Mouse (Mus musculus) activated CD4-positive, CD25-positive, alpha-beta regulatory T cell, adult 4 months (primary cell): ENCODE results near the gene Slc22a1. TPM values are rescaled to one million over a fixed set of nuclear protein-coding genes. Genes with fewer than 3 reads are reported as not detected.

ENCODE experiments used
- ATAC-seq: one replicate; pipeline ENCODE4 v1.8.0; 2017
- polyA plus RNA-seq, 2 experiments: library from polyadenylated mRNA; unstranded; fragments of 100-300 nt; shearing (Covaris generic); gene quantifications; one replicate each; pipeline ENCODE4 v1.2.1; 2017

Slc22a1 gene
- polyA plus RNA-seq, 2 experiments from 2014 or later = 0.81 TPM; not detected in 1

DNA sequence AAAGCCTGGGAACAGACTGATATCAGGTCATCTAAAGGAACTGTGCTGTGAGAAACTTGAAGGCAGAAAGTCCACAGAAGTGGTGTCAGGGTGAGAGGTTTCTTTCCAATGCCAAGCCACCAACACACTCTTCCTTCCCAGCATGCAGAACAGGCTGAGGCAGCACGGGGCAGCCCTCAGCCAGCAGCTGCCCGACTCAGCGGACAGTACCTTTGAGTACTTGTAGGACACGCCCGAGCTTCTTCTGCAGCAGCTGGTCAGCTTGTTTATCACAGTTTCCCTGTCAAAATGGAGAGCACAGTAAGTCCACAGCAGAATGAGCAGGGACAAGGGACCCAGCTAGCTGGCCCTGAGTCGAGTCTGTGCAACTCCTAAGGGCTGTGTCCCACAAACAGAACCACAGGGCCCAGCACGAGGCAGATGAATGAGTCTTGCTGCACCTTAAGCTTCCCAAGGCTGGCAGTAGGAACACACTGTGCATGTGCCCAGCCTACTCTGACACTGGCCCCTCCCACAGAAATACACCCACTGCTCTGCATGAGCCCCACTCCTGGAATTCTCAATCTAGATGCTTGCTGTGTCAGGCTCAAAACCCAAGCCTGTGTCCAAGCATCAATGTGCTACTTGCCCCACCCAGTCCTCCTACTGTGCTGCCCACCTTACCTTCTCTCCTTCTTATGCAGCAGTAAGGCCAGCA lies 9.4 kb upstream of the Slc22a1 start:
- ATAC-seq = no peak

DNA sequence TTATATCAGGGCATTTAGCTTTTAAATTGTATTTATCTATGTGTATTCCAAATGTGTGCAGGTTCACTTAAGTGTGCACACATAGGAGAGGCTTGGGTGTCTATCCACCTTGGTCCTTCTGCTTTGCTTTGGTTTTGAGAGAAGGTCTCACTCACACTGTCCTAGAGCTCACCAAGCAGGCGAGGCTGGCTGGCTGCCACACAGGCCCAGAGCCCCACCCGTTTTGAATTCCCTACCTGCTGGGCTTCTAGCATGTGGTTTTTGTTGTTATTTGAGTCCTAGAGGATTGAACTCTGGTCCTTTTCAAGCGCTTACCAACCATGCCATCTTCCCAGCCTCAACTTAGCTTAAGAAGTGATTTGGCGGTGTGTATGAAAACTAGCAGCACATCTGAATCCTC lies 8.8 kb upstream of the Slc22a1 start:
- ATAC-seq = no peak

DNA sequence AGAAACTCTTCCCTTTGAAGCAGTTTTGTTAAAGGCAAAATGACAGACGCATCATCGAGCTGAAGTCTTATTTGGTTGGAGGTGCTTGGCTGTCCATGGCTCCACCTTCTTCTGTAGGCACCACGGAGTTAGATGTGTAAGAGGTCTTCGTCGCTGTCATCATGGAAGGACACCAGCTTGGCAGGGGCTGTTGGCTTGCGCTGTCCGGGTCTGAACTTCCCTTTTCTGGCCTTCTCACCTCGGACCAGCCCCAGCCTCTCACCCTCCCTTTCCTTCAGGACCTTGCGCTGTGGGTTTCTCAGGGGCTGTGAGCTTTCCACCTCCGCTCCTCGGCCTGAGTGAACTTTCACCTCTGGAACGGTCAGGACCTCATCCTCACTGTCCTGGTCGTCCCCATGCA lies 8.0 kb upstream of the Slc22a1 start:
- no peak for ATAC-seq

DNA sequence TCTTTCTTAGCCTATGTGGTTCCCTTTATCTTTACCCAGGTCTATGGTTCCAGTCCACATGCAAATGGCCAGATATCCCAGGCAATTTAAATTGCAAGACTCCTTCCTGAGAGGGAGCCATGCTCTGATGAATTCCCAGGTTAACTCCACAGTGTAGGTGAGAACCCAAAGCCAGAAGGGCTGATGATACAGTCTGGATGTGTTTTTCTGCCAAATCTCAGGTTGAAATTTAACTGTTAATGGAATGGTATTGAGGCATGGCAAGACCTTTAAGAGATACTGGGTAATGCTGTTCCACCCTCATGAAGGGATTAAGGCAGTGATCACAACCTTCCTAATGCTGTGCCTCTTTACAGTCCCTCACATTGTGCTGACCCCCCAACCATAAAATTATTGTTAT lies 2.6 kb upstream of the Slc22a1 start:
- ATAC-seq = no peak

DNA sequence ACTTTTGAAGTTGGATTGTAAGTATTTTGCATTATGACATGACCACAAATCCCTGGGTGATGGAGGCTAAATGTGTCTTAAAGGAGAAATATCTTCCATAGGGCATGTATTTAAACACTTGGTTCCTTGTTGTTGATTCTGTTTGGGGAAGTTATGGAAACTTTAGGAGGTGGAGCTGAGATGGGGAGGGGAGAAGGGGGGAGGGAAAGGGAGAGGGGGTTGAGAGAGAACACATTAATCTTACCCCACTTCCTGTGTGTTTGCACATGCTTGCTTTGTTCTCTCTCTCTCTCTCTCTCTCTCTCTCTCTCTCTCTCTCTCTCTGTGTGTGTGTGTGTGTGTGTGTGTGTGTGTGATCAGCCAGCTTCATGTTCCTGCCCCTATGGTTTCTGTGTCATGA lies 1.5 kb upstream of the Slc22a1 start:
- ATAC-seq = no peak

DNA sequence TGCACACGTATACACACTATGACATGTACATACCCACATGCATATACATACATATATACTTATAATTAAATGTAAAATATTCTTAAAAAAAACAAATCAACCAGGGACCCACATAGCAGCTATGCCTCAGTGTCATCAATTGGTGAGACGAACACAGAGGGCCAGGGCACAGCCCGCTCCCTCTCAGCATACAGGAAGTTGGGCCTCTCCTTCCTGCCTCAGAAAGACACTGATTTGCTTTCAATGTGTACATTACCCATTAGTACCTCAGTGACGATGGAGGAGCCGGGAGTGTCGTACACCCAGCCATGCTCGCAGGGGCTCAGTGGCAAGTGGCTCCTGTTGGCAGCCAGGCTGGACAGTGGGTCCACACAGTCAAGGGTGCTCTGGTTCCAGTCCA lies 649 bp downstream of the Slc22a1 start:
- peak; percentile 92 for ATAC-seq

DNA sequence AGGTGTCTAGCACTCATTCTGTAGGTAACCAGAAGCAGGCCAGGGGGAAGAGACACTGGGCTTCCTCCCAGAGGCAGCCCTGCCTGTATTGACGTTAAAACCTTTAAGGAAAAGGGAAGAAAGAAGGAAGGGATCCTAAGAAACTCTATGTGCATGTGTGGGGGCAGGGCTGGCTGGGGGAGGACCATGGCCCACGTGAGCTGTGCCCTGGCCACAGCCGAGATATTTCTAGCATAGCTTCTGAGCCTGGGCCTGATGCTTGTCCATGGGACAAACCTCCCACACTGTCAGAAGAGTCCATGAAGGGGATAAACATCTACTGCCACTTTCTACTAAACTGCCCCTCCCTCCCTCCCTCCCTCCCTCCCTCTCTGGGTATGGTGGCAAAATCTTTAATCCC lies 1.8 kb downstream of the Slc22a1 start:
- no peak for ATAC-seq

DNA sequence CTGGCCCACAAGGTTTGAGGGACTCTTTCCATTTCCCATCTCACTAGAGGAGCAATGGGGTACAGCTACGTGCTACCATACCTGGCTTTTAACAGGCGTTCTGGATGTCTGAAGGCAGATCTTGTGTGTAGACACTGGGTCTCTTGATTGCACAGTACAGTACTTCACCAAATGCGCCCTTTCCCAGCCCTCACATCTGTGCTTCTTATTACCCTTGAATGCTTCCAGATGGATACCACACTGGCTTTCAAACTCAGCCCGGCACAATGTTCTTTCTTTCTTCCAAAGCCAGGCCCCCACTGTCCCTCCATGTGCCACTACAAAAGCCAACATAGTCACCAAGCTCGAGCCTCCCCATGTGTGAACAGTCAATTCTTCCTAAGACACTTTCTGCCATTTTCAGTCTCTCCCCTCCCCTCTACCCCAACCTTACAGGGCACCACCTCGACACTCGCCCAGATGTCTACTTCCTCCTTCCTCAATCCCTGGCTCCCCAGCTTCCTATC lies 3.3 kb downstream of the Slc22a1 start:
- ATAC-seq = no peak

DNA sequence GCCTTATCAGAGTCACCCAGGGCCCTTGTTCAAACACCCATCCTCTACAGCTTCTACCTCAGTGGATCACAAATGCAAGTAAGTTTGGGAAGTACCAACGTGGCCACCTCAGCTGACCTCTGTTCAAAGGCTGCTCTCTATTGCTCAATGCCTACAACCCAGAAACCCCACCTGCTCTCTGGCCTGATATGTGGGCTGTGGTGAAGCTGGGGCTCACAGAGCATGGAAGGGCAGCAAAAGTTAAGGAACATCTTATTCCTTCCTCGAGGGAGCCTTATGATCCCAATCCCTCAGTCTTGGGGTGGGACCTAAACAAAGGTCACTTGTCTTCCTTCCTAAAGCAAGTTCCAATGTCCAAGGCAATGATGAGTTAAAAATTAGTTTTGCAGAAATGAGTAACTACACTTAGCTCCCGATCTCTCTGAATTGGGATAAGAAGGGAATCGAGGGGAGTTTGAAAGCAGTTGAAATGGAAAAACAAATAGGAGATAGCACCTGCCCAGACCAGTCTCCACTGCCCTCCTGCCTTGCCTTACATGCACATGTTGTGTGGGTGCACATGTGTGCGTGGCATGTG lies 4.5 kb downstream of the Slc22a1 start:
- no peak for ATAC-seq

DNA sequence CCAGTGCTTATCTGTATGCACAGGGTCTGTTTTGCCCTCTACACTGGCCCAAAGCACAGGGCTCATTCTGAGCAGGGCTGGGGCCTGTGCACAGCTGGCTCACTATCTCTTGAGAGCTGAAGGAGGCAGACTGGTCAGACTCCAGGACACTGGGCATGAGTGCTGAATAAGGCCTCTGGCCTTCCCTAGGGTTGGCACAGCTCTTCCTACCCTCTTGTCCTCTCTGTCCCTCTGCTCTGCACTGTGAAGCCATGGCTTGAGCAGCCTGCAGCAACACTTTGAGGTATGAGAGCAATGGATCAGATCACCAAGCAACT lies 6.3 kb downstream of the Slc22a1 start:
- ATAC-seq = no peak

DNA sequence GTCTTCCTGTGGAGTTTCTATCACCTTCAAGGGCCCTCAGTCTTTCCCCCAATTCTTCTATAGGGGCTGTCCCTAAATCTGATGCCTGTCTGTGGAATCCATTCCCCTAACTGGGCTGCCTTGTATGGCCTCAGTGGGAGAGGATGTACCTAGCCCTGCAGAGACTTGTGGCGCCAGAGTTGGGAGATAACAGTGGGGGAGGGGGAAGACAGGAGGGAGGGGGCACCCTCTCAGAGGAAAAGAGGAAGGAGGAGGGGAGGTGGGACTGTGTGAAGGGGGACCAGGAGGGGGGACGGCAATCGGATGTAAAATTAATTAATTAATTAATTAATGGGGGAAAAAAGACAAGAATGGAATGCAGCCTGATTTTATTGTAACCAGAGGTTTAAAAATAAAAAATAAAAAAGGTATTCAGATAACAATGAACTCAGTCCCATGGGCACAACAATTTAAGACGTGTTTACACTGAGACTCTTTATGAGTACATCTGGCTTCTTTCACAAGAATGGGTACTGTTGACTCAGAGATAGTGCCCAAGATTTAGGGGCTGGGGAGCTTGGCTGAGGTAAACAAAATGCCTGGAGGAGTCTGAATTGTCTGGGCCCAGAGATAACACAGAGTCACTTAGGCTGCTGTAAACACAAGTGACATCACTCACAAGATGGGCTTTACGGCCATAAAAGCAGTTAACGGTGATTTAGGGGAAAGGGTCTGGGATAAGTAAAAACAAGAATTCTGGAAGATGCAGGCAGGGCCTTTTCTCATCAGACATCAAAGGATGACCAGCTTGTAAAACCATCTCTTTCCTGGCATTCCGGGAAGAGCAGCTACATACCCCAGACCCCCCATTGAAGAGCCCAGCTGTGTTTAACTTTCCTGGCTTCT lies 6.9 kb downstream of the Slc22a1 start:
- no peak for ATAC-seq

DNA sequence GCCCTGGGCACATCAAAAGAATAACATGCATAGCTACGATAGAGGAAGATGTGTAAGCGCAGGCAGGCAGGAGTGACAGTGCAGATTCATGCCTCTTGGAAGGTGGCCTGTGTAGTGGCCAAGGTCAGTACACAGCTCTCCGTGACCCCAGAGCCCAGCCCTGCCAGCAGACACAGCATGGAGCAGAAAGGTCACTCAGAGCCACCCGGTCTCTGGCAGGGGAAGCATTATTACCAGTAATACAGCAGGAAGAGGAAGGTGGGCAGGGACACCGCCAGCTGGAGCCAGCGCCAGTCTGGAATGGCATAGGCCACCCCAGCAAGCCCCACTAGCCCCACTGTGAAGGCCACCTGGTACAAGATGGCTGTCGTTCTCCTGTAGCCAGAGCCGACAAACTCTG lies 11.5 kb downstream of the Slc22a1 start:
- no peak for ATAC-seq

DNA sequence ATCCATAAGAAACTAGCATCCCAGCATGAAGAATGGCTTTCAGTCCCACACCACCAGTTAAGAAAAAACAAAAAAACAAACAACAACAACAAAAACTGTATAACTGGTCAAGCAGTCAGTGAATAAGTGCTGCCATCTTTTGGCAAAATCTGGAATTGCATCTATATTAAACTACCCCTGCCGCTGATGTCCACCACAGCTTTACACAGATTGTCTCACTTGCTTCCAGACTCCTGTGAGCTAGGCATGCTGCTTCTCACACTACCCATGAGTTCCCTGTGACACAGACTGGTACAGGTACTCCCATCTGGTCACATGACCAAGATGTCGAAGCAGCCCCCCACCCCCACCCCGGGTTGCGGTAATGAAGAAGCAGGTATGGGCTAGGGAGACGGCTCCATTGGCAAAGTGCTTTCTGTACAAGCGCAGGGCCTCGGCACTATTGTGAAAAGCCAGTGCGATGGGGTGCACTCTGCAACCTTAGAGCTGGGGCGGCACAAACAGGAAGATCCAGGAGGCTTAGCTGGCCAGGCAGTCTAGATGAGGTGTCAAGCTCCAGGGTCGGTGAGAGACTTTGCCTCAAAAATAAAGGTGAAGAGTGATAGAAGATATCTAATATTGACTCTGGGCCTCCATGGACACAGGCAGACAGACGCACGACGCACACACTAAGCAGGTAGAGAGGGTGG lies 14.9 kb downstream of the Slc22a1 start:
- no peak for ATAC-seq

DNA sequence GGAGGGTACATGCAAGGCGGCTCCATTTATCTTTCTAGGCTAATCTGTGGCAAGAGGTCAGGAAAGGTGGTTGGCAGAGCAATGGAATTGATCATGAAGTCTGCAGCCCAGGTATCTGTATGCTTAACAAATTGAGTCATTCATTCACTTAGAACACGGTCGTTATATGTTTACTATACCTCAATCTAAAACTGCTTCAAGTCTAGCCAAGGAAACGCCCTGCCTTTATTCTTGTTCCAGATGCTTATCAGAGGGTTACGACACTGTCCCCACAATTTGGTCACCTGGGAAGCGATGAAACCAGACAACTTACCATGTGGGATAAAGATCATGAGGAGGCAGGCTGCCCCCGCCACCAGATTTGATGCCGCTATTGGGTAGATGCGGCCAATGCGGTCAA lies 16.4 kb downstream of the Slc22a1 start:
- no peak for ATAC-seq

DNA sequence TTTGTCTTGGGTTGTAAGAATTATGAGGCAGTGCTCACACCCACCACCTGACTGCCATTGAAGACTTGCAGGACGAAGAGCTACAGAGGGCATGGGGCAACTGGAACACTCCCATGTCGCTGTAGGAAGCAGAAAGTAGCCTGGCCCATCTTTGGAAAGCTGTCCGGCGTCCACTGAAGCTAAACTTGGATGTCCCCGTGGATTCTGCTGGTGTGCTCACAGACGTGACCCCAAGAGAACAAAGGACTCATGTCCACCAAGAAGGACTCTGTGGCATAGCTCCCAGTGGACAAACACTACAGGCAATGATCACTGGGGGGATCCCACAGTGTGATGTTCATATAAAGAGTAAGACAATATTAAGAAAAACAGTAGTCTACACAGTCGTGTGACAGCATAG lies 16.8 kb downstream of the Slc22a1 start:
- ATAC-seq = no peak

DNA sequence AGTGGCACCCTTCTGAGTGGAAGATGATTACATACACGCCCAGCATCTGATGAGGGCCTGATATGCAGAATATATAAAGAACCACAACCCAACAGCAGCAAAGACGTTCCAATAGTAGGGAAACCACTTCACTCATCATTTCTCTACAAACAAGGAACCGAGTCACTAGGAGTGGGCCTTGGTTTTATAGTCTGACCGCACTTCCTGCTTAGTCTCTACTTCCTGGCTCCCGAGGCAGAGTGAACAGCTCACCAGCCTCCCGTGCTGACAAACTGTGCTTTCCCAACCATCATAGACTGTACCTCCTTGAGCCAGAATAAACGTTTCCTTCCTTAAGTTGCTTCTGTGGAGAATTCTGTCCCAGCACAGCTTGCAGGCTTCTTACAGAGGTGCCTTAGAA lies 19.8 kb downstream of the Slc22a1 start:
- ATAC-seq = peak; percentile 93

DNA sequence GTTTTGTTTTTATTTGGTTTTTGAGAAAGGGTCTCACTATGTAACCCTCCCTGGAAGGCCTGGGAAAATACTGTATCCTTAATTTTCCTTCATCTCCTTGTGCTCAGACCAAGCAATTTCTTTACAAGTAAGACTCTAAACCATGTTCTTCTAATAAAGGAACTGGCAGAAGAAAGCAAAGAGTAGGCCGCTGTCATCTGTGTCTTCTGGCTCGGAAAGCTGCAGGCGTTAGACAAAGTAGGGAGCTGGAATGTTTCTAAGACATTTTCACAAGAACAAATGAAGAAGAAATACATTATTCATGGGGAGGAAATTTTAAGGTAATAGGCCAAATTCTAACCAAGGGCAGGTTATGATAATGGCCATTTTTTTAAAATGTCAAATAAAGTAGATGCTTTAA lies 21.6 kb downstream of the Slc22a1 start:
- ATAC-seq = no peak

DNA sequence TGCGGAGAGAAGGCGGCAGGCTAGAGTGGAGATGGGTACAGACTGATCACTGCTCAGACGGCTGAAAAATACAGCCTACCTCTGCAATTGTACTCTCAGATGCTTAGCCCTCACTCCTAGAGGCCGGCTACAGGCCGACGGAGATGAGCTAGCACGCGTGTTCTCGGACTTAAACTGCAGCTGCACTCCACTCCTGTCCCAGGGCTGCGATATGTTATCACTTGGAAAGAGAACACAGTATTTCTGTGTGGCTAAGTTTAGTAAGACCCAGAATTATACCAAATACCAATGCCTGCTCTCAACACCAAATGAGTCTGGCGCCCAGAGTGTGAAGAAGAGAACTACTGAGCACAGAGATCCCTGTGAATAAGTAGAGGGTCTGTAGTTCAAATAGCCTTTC lies 23.0 kb downstream of the Slc22a1 start:
- no peak for ATAC-seq

DNA sequence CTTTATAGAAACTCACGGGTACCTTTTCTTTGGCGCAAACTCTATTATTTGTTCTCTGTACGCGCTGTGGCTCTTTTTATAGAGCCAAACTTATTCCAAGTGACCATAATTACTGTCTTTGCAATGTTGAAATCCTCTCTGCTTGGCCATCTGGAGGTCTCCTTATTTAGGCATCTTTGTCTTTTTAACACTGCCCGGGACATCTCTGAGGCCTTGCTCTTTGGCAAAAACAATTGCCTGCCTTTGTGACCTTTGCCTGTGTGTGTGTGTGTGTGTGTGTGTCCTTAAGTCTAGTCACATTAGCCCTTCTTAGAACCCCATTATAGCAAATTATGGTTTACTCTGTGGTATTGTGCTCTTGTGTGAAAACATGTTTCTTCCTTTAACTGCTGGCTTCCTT lies 30.2 kb downstream of the Slc22a1 start:
- ATAC-seq = no peak

DNA sequence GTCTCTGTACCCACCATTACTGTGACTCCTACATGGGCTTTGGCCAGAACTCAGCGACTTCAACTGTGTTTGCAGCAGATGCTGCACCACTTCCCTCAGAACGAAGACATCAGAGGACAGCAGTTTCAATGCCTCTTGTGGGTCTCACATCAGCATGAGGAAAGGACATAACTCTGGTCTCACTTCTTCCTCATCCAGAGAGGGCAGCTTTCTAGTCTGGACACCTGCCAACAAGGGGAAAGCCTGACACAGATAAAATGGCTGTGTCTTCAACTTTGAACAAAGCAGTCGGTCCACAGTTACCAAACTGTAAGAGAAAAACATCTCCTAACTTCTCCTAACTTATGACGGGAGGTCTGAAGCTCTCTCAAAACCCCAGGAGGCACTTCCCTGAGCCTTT lies 34.5 kb downstream of the Slc22a1 start:
- no peak for ATAC-seq

DNA sequence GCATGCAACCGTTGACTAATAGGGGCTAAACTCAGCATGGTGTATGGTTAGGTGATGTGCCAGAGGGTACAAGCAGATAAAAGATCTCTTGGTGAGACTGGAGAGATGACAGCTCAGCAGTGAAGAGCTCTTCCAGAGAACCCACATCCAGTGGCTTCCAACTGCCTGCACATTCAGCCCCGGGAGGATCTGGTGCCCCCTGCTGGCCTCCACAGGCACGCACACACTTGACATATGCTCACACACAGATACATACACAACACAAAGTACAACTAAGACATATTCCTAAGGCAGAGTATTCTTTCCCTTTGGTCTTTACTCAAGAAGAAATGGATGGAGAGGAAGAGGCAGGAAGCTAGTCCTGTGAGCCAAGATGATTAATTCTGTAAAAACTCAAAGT lies 36.0 kb downstream of the Slc22a1 start:
- ATAC-seq = no peak

DNA sequence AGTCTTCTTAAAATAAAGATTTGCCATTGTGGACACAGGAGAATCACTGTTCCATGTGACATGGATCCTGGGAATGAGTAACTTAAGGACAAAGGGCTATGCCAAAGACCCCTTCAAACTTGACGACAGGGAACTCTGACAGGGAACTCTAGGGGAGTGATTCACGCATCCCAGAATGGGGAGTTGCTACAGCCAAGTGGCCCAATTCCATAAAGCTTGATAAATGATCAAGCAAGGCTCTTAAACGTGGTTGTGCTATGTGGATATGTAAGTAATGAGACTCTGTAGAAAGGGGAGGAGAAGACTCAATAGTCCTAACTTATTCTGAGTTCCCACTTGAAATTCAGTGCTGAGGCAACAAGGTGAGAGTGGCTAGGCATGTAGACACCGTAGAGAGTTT lies 40.8 kb downstream of the Slc22a1 start:
- ATAC-seq = no peak
